Comparison of ENCODE assay signal across 24 mouse cellular contexts in the genomic region with DNA sequence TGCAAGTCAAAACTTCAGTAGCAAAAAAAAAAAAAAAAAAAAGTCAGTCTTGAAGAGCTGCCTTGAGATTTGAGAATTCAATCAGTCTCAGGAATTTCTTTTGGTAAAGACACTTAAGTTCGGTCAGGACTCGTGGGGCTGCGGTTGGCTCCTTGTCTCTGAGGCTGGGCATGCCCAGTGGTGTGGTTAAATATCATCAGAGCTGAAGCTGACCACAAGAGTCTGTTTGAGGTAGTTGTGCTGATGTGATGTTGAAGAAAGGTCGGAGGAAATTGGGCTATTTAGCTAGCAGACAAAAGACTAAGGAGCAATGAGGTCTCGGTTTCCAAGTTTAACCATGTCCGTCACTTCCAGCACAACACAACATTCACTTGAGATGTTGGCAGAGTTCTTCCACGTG.
DNase-seq lines count a peak whose midpoint lies in the region; ATAC-seq and TF ChIP-seq lines count a peak whose summit lies in the region.
"Had no signal": no experiment of that assay in that cellular context is flagged by ENCODE, and none has a peak within 500 bp of the region (broad histone marks: within the 10 kb centered on the region; RNA-seq: fewer than 3 reads in every experiment).

No protein-coding gene starts in this region.

- TF ChIP-seq CTCF in heart, postnatal 0 days (IDR thresholded peaks at IDR 0.05; ENCODE audit: low read depth) = no peak

- intact Hi-C loops in heart, postnatal 10 days (cut with DNase I) = no loop called here

- TF ChIP-seq EP300 in heart, postnatal 0 days (IDR thresholded peaks at IDR 0.05; ENCODE audit: low read depth) = no peak

- ATAC-seq in heart, postnatal 0 days (ENCODE audit: insufficient read depth, low read depth) = no peak
- no peak for ATAC-seq in hindbrain, embryonic 16.5 days
- ATAC-seq: CD4-positive, CD25-positive, alpha-beta regulatory T cell, adult 4 months; forebrain, embryonic 13.5 days; forebrain, embryonic 16.5 days; intestine, embryonic 15.5 days had no signal

- no peak overlapping the region for H3K4me2 ChIP-seq in heart, postnatal 0 days (ENCODE audit: low read depth, low read length)
- H3K4me2 ChIP-seq in hindbrain, embryonic 16.5 days (ENCODE audit: low read length) = no peak overlapping the region
- H3K4me2 ChIP-seq: forebrain, embryonic 13.5 days; heart, embryonic 12.5 days; heart, embryonic 15.5 days; hindbrain, embryonic 12.5 days; hindbrain, embryonic 15.5 days; intestine, embryonic 15.5 days had no signal

- DNase-seq in heart, postnatal 0 days (ENCODE audit: low spot score) = peak; percentile 29
- no peak for DNase-seq in heart, postnatal 10 days
- DNase-seq in fibroblast of lung, adult 2 months (ENCODE audit: low read depth) = peak; percentile 80
- DNase-seq in natural killer cell, adult 2 months (ENCODE audit: low spot score in 2 of 2) = peak; percentile 21 to 42
- DNase-seq in urinary bladder, postnatal 10 days (ENCODE audit: low spot score) = no peak
- DNase-seq: adrenal gland, adult 2 months; adrenal gland, postnatal 14 days; cerebellum, adult 11 months; cerebellum, adult 2 months; cerebellum, adult 9-11 months; cerebellum, postnatal 25 days; gastrocnemius, postnatal 10 days; gastrocnemius, postnatal 36 days had no signal

- no peak overlapping the region for H3K27ac ChIP-seq in heart, postnatal 0 days (ENCODE audit: low read depth)
- H3K27ac ChIP-seq in hindbrain, embryonic 16.5 days (ENCODE audit: low read depth, low read length) = no peak overlapping the region
- H3K27ac ChIP-seq: forebrain, embryonic 10.5 days; forebrain, embryonic 13.5 days; heart, embryonic 15.5 days; hindbrain, embryonic 12.5 days; hindbrain, embryonic 15.5 days; intestine, embryonic 15.5 days had no signal

- H3K4me3 ChIP-seq in heart, postnatal 0 days (ENCODE audit: low read depth, low read length) = no peak overlapping the region
- H3K4me3 ChIP-seq in hindbrain, embryonic 16.5 days (ENCODE audit: low read length) = no peak overlapping the region
- H3K4me3 ChIP-seq: erythroblast, embryonic 14.5 days; forebrain, embryonic 10.5 days; forebrain, embryonic 13.5 days; heart, embryonic 12.5 days; heart, embryonic 15.5 days; hindbrain, embryonic 12.5 days; hindbrain, embryonic 15.5 days; intestine, embryonic 15.5 days had no signal

- no peak overlapping the region for H3K9ac ChIP-seq in heart, postnatal 0 days (replicated peaks; ENCODE audit: low read depth, low read length)
- H3K9ac ChIP-seq in hindbrain, embryonic 16.5 days (ENCODE audit: low read depth, low read length) = no peak overlapping the region
- H3K9ac ChIP-seq: forebrain, embryonic 13.5 days; heart, embryonic 12.5 days; heart, embryonic 15.5 days; hindbrain, embryonic 12.5 days; hindbrain, embryonic 15.5 days; intestine, embryonic 15.5 days had no signal

- no peaks in the 10 kb centered on the region for H3K9me3 ChIP-seq in heart, postnatal 0 days (replicated peaks; ENCODE audit: control insufficient read depth, low read length)
- no peaks in the 10 kb centered on the region for H3K9me3 ChIP-seq in hindbrain, embryonic 16.5 days (ENCODE audit: control insufficient read depth, low read length)
- H3K9me3 ChIP-seq: forebrain, embryonic 10.5 days; forebrain, embryonic 13.5 days; heart, embryonic 12.5 days; heart, embryonic 15.5 days; hindbrain, embryonic 12.5 days; hindbrain, embryonic 15.5 days; intestine, embryonic 15.5 days had no signal

- WGBS in heart, postnatal 0 days = 50% methylated on average over 7 of the region's 7 CpGs
- WGBS in hindbrain, embryonic 16.5 days = 80% methylated on average over 7 of the region's 7 CpGs

- H3K27me3 ChIP-seq in heart, postnatal 0 days (ENCODE audit: control insufficient read depth, insufficient read depth, low read length) = no peaks in the 10 kb centered on the region
- no peaks in the 10 kb centered on the region for H3K27me3 ChIP-seq in hindbrain, embryonic 16.5 days (replicated peaks; ENCODE audit: control insufficient read depth, insufficient read depth, low read length)
- H3K27me3 ChIP-seq: forebrain, embryonic 13.5 days; heart, embryonic 15.5 days; hindbrain, embryonic 12.5 days; hindbrain, embryonic 15.5 days; intestine, embryonic 15.5 days had no signal

- no peaks in the 10 kb centered on the region for H3K36me3 ChIP-seq in heart, postnatal 0 days (replicated peaks; ENCODE audit: control insufficient read depth, insufficient read depth, low read length)
- H3K36me3 ChIP-seq in hindbrain, embryonic 16.5 days (ENCODE audit: control insufficient read depth, insufficient read depth, low read length) = no peaks in the 10 kb centered on the region
- H3K36me3 ChIP-seq: forebrain, embryonic 10.5 days; heart, embryonic 12.5 days; heart, embryonic 15.5 days; hindbrain, embryonic 12.5 days; hindbrain, embryonic 15.5 days; intestine, embryonic 15.5 days had no signal

- H3K4me1 ChIP-seq in heart, postnatal 0 days (ENCODE audit: control insufficient read depth, insufficient read depth) = no peaks in the 10 kb centered on the region
- H3K4me1 ChIP-seq in hindbrain, embryonic 16.5 days (ENCODE audit: control insufficient read depth, insufficient read depth, low read depth, low read length) = no peaks in the 10 kb centered on the region
- H3K4me1 ChIP-seq: forebrain, embryonic 10.5 days; forebrain, embryonic 13.5 days; heart, embryonic 12.5 days; heart, embryonic 15.5 days; hindbrain, embryonic 12.5 days; hindbrain, embryonic 15.5 days; intestine, embryonic 15.5 days had no signal

Comparison
In these comparisons a context has a peak if more than half of its experiments do, and no peak if none do; other contexts are left out.
1. DNase-seq: peak in heart, postnatal 0 days (single experiment), fibroblast of lung, adult 2 months (single experiment) and natural killer cell, adult 2 months (2 of 2); none in heart, postnatal 10 days (0 of 2) and urinary bladder, postnatal 10 days (single experiment).